Mouse (Mus musculus) cerebellum, adult 11 months (tissue): ENCODE measurements around the gene Pxdn.

ENCODE experiments used
- DNase-seq: peaks from one replicate; pipeline ENCODE4 v3.0.0; 2022

The Pxdn gene

DNA sequence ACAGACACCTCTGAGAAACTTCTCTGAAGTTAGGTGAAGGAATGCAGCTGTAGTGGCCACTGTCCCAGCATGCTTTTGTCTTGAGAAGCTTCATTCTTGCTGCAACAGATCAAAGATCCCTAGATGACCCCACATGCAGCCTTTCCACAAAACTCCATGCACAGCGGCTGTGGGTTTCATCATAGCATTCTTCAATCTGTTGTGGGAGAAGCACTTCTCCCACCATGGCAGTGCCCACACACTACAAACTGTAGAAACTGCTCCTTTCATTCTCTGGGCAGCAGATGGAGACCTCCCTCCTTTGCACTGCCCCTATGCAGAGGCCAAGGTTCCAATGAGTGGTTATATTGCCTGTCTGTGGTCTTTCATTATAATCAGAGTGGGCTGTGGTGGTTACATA, 91.7 kb downstream of the Pxdn start:
- no peak for DNase-seq

DNA sequence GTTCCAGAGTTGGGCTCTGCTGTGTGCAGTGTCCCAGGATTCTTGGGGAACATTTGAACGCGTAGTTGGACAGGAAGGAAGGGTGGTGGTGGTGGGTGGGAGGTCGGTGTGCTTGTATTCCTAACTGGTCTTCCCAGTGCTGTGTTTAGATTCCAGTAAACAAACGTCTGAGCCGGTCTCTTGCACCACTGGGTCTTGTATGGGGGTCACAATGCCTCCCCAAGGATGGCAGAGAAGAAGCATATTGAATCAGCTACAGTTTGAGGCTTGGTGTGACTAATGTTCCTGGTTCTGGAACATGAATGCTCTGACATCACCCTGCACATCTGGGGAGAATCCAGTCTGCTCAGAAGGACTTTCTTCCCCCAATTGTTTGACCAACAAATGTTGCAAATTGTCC, 93.2 kb downstream of the Pxdn start:
- DNase-seq: no peak

DNA sequence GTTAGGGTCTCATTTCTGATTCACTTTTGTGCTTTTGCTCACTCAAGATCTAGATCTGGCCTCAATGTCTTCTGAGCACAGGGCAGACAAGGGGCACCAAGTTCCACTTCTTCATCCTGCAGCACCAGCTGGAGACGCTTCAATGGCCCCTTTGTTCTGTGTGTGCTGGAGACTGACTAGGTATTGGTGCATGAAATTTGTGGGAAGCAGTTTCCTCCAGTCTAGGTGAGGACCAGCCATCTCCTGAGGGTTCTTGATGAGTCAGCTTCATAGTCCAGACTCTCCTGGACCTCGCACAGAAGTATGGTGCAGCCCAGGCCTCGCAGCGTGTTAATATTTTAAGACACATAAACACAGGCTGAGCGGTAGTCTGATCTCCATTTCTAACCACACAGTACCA, 97.3 kb downstream of the Pxdn start:
- no peak for DNase-seq

DNA sequence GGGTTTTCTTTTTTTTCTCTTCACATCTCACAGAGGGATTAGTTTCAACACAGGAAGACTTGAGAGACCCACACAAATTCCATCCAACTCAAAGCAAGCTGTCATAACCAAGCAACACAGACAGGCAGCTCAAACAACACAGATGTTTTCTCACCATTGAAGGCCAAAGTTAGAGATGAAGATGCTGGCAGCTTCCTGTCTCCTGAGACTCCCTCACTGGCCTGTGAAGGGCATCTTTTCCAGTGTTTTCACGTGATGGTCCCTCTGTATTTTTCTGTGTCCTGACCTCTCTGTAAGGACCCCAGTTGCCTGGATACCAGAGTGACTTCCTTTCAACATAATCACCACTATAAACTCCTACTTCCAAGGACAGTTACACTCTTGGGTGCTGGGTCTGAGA, 98.0 kb downstream of the Pxdn start:
- no peak for DNase-seq

GRCm38 (mm10) chr12:30035841-30036568, 98.6 kb downstream of the Pxdn start:
- DNase-seq: no peak

DNA sequence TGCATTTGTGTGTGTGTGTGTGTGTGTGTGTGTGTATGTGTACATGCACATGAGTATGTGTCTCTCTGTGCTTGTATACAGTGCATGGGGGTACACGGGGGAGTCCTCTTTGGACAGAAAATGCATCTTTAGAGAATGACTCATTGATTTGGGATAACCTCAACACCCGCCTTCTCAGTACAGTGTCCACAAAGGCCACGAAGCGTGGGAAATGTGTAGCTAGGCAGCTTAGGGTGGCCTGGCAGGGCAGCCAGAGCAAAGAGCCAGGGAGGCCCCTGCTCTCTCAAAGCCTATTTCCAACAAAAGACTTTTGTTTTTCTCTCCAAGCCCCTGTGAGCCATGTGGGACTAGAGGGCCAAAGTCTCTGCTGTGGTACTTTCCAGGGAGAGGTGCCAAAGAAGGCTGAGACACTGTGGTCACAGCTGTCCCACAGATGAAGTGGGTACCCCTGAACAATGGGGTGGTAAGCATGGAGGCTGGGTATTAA, 99.2 kb downstream of the Pxdn start:
- no peak for DNase-seq

DNA sequence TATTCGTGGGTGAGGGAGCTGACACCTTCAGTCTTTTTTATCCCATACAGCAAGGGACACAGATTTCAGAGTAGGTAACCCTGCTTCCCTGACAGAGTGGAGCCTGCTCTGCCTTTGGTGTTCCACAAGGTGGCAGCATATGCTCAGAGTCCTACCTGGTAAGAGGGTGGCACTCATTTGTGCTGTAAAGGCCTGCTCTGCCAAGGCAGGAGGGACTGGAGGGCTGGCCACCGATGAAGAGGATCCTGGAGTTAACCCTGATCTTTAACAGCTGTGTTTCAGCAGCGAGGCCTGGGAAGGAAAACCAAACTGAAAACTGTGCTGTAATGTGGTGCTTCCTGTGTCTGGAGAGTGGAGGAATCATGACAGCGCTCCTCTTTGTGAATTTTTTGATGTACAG, 102.2 kb downstream of the Pxdn start:
- peak; percentile 12 for DNase-seq

DNA sequence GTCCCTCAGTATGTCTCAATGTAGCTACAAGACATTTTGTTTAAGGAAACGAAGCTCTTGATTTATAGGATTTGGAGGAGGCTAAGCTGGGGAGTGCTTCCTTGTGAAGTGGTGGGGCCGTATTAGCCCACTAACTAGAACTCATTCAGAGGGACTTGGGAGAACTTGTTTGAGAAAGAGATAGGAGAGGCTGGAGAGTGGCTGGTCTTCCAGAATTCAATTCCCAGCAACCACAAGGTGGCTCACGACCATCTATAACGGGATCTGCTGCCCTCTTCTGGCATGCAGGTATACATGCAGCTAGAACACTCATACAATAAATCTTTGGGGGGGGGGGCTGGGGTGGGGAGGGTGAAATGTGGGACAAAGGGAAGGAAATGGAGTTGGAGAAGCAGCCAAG, 102.7 kb downstream of the Pxdn start:
- DNase-seq: no peak

DNA sequence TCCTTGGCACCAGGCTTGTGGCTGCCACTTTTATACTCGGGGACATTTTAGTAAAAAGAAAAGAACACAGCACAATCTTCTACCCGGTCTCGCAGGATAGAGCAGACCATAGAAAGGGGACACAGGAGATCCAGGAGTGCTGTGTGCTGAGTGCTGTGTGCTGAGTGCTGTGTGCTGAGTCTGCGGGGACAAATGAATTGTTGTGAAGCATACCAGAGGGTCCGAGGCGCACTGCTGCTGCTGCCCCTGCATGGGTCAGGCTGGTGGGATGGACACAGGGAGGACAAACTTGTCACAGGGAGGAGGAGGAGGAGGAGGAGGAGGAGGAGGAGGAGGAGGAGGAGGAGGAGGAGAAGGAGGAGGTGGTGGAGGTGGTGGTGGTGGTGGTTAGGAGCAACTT, 111.4 kb downstream of the Pxdn start:
- DNase-seq: no peak

DNA sequence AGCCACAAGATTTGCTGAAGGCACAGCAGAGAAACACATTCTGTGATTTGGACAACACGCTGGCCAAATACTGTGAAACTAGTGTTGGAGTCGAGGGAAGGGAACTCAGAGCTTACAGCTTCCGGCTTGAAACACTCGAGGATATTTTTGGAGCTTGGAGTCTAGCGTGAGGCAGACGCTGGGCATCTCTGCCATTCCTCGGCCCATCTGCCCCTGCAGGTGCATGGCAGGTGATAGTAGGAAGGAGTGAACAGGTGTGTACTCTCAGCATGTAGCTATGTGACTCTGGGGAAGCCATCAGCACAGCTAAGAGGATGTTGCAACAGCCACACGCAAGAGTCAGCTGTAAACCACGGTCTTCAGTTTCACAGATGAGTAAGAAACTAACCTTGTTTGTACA, 112.4 kb downstream of the Pxdn start:
- no peak for DNase-seq

GRCm38 (mm10) chr12:30050235-30050634, 112.8 kb downstream of the Pxdn start:
- peak; percentile 39 for DNase-seq

DNA sequence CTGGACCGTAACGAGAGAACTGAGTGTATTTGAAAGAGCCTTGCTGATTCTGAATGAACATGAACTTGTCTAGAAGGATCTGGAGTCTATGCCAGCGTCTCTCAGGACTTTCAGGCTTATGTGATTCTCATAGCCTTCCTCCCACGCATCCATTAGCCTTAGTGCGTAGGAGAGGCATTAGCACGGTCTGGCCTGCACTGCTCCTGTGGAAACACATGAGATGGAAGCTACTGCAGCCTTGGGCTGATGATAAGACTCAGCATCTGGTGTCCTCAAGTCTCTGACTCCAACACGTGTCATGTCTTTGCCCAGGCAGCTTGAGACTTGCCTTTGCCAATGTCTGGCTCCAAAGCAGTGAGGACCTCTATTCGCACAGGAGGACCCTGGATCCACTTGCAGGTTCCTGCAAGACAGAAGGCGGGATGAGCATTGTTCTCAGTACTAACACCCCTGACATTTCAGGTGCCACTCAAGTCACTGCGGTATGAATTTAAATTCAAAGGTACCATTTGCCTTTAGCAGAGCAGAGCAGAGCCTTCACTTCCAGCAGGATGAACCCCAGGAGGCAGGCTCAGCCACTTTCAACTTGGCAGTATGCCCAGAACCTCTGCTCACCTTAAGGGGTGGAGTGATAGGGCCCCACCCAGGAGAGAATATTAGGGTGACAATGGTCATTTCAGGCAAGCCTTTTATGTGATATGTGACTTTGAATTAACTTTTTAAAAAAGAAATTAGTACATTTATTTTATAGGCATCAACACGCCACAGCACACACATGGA, 117.5 kb downstream of the Pxdn start:
- DNase-seq: no peak

DNA sequence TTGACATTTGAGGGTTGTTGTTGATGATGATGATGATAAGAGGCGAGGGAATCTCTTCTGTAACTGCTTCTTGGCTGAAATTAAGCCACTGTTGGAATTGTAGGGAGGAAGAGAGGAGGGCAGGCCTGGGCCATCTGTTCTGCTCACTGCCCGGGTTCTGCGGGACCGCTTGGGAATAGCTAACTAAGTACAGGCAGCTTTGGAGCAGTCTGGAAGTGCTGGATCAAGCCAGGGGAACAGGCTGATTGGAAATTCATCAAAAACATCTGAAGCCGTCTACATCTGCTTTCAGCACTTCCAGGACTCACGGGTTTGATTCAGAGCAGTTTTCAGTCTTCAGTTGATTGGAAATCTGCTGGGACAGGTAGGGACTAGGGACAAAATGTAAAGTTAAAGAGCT, 120.6 kb downstream of the Pxdn start:
- no peak for DNase-seq

DNA sequence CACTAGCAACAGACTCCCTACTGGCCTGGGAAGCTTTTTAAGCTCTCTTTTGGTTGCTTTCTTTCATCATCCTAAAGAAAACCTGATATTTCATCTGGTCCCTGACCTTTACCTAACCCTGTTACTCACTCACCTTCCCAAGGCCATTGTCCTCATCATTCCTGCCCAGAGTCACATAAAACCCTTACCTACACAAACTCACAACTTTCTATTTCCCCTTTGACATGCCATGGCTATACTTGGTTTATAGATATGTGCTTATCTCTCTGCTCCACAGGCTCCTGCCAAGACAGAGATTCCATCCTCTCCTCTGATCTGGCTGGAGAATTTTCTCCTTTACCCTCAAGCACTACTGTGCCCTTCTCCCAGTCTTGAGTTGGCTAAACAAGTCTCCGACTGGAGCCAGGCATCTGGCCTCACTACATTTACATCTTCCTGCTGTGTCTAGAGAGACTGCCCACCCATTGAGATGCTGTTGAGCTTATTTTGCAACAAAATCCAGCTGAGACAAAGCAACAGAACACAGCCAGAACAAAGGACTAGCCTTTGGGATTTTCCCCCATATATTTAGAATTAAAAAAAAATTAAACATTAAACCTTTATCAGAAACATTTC, 124.2 kb downstream of the Pxdn start:
- DNase-seq: no peak

- no peak for DNase-seq
These were observed 124.7 kb downstream of the Pxdn start for GRCm38 (mm10) chr12:30062118-30062505.
